Mouse (Mus musculus) neural tube, embryonic 14.5 days (tissue): ENCODE data around the gene Nrg3. TPM values are rescaled to one million over a fixed set of nuclear protein-coding genes. Genes with fewer than 3 reads are reported as not detected.
"Not testable (repeated sequence)": the region's sequence is repeated elsewhere in the genome, so short reads cannot be mapped to it uniquely, and the experiment has no call there.

Experiments used
- ATAC-seq: fragments of 200-750 bp; cut with Nextera tagmentation; 2 replicates; pipeline ENCODE4 v1.8.0; 2017; ENCODE audit warnings: low read depth, mild to moderate bottlenecking, moderate TSS enrichment, moderate library complexity
- H3K27ac ChIP-seq: fragments of 300-500 bp; sonication (generic); 2 replicates; pipeline ENCODE4 v1.5.1; 2014; ENCODE audit warnings: low read depth, mild to moderate bottlenecking, control low read depth, low read length, moderate library complexity, mixed read lengths
- H3K27me3 ChIP-seq: fragments of 300-500 bp; sonication (generic); 2 replicates; pipeline ENCODE4 v1.6.1; 2014; ENCODE audit warnings: low read length; ENCODE audit not compliant: control insufficient read depth, insufficient read depth
- H3K36me3 ChIP-seq: fragments of 300-500 bp; sonication (generic); 2 replicates; pipeline ENCODE4 v1.6.1; 2014; ENCODE audit warnings: low read length, mixed read lengths; ENCODE audit not compliant: control insufficient read depth, insufficient read depth
- H3K4me1 ChIP-seq: fragments of 300-500 bp; sonication (generic); 2 replicates; pipeline ENCODE4 v1.6.1; 2014; ENCODE audit warnings: low read length; ENCODE audit not compliant: control insufficient read depth, insufficient read depth
- H3K4me2 ChIP-seq: fragments of 300-500 bp; sonication (generic); 2 replicates; pipeline ENCODE4 v1.6.1; 2014; ENCODE audit warnings: mild to moderate bottlenecking, low read depth, low read length, control low read depth
- H3K4me3 ChIP-seq: fragments of 300-500 bp; sonication (generic); 2 replicates; pipeline ENCODE4 v1.5.1; 2014; ENCODE audit warnings: low read depth, low read length, control low read depth, mixed read lengths
- H3K9ac ChIP-seq: fragments of 300-500 bp; sonication (generic); replicated peaks from 2 replicates; pipeline ENCODE4 v1.6.1; 2014; ENCODE audit warnings: low read depth, mild to moderate bottlenecking, control low read depth, low read length, mixed read lengths
- H3K9me3 ChIP-seq: fragments of 300-500 bp; sonication (generic); 2 replicates; pipeline ENCODE4 v1.6.1; 2016; ENCODE audit warnings: low read length; ENCODE audit not compliant: control insufficient read depth
- WGBS: fragments of 180-500 bp; shearing (Covaris S2); extraction: QIAGEN DNeasy Blood & Tissue Kit; methylation state at CpG from one replicate; pipeline ENCODE4 v1.1.7; 2014; 5-methylcytosine and 5-hydroxymethylcytosine counted together
- microRNA-seq: library from miRNA; unstranded; fragments of <30 nt; microRNA quantifications from one replicate; pipeline ENCODE4, GENCODE M21; 2016
- polyA plus RNA-seq: library from polyadenylated mRNA; unstranded; fragments of >200 nt; fragmentation: Nextera tagmentation; extraction: Ambion mirVana; gene quantifications from 2 replicates; pipeline ENCODE4 v1.2.1, GENCODE M21; 2014

The Nrg3 gene
- polyA plus RNA-seq, 1 experiment from 2014 or later = 20.8 TPM

DNA sequence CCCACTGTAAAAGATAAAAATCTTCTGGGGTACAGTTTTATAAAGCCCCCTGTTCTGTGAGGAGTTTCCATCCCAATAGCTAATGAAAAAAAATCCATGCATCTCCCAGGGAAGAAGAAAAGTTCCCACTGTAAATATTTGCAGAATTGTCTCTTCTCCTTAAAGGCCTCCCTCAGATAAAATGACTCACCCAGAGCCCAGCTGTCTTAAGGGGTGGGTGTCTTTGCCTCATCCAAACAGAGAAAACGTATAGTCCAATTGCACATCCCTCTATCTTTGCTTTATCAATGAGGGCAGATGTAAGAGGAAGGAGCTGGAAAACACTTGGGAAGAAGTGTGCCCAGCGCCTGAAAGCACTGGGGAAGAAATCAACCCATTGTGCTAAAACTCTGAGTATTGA is 1028.1 kb downstream of the Nrg3 start:
- H3K27me3 ChIP-seq = no peaks in the 10 kb centered on the region
- ATAC-seq = no peak
- H3K9ac ChIP-seq = no peak overlapping the region
- no peak overlapping the region for H3K4me3 ChIP-seq
- H3K9me3 ChIP-seq = no peaks in the 10 kb centered on the region
- H3K4me1 ChIP-seq = no peaks in the 10 kb centered on the region
- no peaks in the 10 kb centered on the region for H3K36me3 ChIP-seq
- WGBS = 87% methylated on average over 2 of the region's 2 CpGs
- no peak overlapping the region for H3K4me2 ChIP-seq
- no peak overlapping the region for H3K27ac ChIP-seq

- ATAC-seq = no peak
- Histone ChIP-seq H3K4me1 (no peaks in the 10 kb centered on the region), H3K27me3 (no peaks in the 10 kb centered on the region), H3K36me3 (no peaks in the 10 kb centered on the region), H3K9me3 (no peaks in the 10 kb centered on the region), H3K4me3 (no peak overlapping the region), H3K4me2 (no peak overlapping the region), H3K9ac (no peak overlapping the region), H3K27ac (no peak overlapping the region)
- WGBS = 78% methylated on average over 6 of the region's 6 CpGs
Observed at GRCm38 (mm10) chr14:38433793-38434589, 1038.9 kb downstream of the Nrg3 start.

- H3K36me3 ChIP-seq = no peaks in the 10 kb centered on the region
- H3K27ac ChIP-seq = no peak overlapping the region
- H3K4me1 ChIP-seq = no peaks in the 10 kb centered on the region
- H3K9me3 ChIP-seq = no peaks in the 10 kb centered on the region
- H3K27me3 ChIP-seq = no peaks in the 10 kb centered on the region
- no peak overlapping the region for H3K9ac ChIP-seq
- no peak for ATAC-seq
- H3K4me2 ChIP-seq = no peak overlapping the region
- H3K4me3 ChIP-seq = no peak overlapping the region
Observed at GRCm38 (mm10) chr14:38374660-38375059, 1098.2 kb downstream of the Nrg3 start.

GRCm38 (mm10) chr14:38340967-38341366 is 1131.9 kb downstream of the Nrg3 start:
- no peaks in the 10 kb centered on the region for H3K36me3 ChIP-seq
- no peak overlapping the region for H3K9ac ChIP-seq
- H3K4me1 ChIP-seq = no peaks in the 10 kb centered on the region
- no peaks in the 10 kb centered on the region for H3K27me3 ChIP-seq
- H3K4me3 ChIP-seq = no peak overlapping the region
- H3K27ac ChIP-seq = no peak overlapping the region
- H3K9me3 ChIP-seq = no peaks in the 10 kb centered on the region
- peak; percentile 66; the same call in 1 of the 2 replicates for ATAC-seq
- no peak overlapping the region for H3K4me2 ChIP-seq

- H3K27ac ChIP-seq, H3K4me2 ChIP-seq: not testable (repeated sequence)
- 76% methylated on average over 1 of the region's 1 CpGs for WGBS
Observed at GRCm38 (mm10) chr14:38322841-38323240, 1150.0 kb downstream of the Nrg3 start.

GRCm38 (mm10) chr14:38320619-38321340 is 1152.1 kb downstream of the Nrg3 start:
- no peaks in the 10 kb centered on the region for H3K36me3 ChIP-seq
- no peaks in the 10 kb centered on the region for H3K9me3 ChIP-seq
- WGBS = 96% methylated on average over 1 of the region's 1 CpGs
- H3K27me3 ChIP-seq = no peaks in the 10 kb centered on the region
- no peak overlapping the region for H3K27ac ChIP-seq
- no peak overlapping the region for H3K4me3 ChIP-seq
- no peak overlapping the region for H3K9ac ChIP-seq
- H3K4me1 ChIP-seq = no peaks in the 10 kb centered on the region
- no peak overlapping the region for H3K4me2 ChIP-seq
- no peak for ATAC-seq

More at GRCm38 (mm10) chr14:38322841-38323240, 1150.0 kb downstream of the Nrg3 start:
- not testable (repeated sequence) for H3K27me3 ChIP-seq, H3K4me3 ChIP-seq, H3K36me3 ChIP-seq, ATAC-seq, H3K9ac ChIP-seq, H3K4me1 ChIP-seq, H3K9me3 ChIP-seq

Small RNAs within 50 kb of the gene (microRNA-seq; reads per million reads assigned to microRNA genes)
- not detected for gene Gm27332
